Mouse (Mus musculus) R1 (cell line): Measurements from ENCODE around the gene Chrne.

Source experiments
- DNase-seq: peaks from one replicate; pipeline ENCODE4 v3.0.0-alpha.2; 2018; ENCODE audit warnings: low read depth, low spot score

Chrne gene

DNA sequence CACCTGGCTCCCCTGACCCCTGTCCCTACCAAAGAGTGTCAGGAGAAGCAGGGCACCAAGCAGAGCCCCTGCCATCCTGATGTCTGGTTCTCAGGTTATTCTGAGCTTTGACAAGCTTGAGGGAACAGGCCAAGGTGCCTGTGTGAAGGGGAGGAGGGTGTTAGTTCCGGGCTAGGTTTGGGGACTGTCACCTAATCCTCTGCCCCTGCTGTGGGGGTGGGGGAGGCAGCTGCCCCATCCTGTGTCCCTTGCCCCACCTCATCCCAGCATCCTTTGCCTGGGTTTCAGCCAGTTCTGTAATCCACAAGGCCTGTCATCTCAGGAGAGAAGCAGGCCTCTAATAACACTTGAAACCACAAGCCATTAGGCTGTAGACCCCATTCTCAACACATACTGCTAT, at the start of gene Chrne:
Chrne (minus strand) TSS at position 116 of the 400 bp plus-strand sequence.
- no peak for DNase-seq

DNA sequence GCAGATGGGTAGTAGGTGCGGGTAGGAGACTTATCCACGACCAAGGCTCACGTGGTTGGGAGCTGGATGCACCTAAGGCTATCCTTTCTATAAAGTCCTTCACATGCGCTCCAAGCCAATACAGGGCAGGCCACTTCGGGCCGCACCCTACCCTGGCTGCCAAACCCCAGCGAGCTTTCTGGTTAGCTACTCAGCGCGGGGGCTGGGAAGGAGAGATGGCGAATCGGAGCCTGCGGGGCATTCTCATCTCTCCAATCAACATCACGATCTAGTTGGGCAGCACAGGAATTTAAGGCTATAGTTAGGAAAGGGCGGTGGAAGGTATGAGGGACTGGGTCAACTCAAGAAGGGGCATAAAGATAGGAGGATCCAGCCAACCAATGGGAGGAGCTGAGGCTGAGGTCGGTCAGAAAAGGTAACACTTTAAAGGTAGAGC, 49.3 kb upstream of the Chrne start:
- DNase-seq = no peak

DNA sequence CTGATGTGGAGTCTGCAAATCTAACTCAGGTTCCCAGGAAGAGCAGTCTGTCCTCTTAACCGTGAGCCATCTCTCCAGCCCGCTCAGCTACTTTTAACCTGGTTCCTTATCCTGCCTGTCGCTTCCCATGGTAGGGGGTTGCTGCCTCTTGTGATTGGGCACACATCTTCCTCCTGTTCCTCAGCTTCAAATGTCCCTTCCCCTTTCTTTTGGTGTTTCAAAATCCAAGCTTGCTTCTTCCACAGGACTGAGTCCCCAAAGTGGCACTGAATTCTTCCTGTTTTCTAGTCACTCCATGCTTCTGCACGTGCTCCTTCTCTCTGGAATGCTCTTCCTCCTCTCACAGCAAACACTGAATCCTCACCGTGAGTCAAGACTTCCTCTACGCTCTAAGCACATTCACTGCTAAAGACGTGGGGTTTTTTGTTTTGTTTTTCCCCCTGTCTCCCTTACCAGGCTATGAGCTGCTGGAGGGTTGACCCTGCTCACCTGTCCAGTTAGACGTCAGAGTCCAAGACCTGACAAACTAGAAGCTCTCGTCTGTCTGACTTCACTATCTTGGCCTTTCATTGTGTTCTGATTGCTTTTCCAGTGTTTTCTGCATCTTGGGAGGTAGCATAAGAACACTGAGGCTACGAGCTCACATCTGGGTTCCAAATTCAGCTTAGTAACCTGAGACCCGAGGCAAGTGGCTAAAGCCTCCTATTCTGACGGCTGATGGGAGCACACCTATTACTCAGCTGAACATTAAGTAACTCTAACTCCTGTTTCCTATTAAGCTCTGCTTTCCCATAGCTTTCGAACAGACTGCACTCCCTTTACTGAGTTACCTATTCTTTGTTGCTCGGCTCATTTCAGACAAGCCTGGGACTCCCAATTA, 48.5 kb upstream of the Chrne start:
- DNase-seq = no peak

DNA sequence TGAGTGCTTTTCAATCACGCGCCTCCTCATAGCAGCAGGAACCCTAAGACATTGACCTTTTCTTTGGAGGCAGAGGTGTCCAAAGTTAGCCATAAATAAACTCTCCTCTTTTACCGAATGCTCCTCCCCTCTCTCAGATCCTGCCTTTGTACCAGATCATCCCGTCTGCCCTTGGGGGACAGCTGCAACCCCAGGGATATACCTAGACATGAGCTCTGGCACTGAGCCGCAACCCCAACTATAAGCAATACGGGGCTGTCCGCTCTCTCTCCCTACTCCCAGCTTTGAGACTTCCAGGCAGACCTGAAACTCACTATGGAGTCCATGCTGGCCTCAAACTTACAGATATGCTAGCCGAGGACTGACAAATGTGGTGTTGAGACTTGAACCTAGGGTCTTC, 47.7 kb upstream of the Chrne start:
- no peak for DNase-seq

DNA sequence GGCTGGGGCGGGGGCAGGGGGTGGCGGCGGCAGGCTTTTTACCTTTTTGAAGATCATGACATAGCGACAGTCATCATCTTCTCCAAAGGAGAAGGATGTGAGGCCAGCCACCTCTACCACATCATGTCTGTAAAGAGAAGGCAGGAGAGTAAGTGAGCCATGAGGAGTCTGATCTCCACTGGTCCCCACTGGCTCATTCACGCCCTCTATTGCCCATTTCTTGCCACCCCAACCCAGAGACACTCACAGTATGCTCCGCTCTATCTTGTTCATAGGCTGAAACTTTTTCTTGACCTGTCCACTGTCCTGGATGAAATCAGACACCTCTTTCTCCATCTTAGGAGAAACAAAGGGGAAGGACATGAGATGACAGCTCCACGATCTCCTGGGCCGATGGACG, 45.7 kb upstream of the Chrne start:
- DNase-seq = no peak

DNA sequence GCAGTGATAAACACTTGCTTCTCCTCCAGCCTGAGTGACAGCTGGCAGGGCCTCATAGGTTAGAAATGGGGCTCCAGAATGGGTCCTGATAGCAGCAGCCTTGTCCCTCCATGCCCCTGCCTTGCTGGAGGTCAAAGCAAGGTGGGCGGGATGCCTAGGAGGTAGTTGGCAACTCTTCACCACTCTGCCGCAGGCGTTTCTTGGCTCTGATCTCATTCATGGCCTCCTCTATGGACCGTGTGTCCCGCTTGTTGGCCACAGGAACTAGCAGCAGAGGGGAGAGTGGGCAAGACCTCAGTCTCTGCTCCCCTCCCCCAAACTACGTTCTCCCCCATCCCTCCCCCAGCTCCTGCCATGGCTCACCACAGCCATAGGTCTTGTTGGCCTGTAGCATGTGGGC, 44.9 kb upstream of the Chrne start:
- no peak for DNase-seq

DNA sequence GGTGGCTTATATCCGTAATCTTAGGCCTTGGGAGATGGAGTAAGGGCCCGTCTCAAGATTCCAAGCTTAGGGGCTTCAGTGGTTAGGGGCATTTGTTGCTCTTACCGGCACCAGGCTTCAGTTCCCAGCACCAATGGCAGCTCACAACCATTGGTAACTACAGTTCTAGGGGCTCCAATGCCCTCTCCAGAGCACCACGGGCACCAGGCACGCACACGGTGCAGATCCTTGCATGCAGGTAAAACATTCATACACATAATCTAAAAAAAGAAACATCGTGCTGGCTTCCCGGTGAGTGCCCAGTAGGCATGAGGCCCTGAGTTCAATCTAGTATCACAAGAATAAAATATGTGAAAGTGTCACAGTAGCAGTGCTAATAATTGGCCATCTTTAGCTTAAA, 44.1 kb upstream of the Chrne start:
- no peak for DNase-seq

DNA sequence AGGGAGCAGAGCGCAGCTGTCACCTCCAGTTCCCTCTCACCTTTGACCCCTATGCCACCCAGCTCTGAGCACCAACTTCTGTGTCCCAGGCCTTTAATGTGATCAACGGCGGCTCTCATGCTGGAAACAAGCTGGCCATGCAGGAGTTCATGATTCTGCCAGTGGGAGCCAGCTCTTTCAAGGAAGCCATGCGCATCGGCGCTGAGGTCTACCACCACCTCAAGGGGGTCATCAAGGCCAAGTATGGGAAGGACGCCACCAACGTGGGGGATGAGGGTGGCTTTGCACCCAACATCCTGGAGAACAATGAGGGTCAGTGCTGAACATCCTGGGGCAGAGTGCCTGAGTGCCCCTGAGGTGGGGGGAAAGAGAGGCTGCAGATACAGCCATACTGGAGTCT, 41.6 kb upstream of the Chrne start:
- no peak for DNase-seq

DNA sequence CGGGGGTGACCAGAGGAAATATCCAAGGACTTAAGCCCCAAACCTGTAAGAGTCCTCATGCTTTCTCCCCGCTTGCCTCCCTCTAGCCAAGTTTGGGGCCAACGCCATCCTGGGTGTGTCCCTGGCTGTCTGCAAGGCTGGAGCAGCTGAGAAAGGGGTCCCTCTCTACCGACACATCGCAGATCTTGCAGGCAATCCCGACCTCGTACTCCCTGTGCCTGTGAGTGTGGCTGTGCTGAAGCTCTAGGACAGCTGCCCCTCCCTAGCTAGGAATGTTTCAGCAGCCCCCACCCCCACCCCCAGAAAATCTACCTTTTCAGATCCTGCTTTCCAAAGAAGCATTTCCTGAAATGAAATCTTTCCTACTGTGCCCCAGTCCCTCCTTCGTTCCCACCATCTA, 39.9 kb upstream of the Chrne start:
- peak; percentile 87 for DNase-seq

DNA sequence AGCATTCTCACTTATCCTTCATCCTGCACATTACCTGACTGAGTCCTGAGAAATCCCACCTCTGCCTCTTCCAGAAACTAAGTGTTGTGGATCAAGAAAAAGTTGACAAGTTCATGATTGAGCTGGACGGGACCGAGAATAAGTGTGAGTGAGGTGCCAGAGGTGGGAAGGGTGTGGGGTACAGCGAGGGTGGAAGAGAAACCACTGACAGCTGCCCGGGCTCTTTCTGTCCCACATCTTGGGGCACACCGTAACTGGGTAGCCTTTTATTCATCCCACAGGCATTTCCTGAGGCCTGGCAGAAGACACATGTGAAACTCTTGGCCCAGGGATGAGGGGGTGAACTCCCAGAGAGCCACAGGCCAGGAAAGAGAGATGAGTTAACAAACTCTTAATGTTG, 39.5 kb upstream of the Chrne start:
- DNase-seq = no peak

DNA sequence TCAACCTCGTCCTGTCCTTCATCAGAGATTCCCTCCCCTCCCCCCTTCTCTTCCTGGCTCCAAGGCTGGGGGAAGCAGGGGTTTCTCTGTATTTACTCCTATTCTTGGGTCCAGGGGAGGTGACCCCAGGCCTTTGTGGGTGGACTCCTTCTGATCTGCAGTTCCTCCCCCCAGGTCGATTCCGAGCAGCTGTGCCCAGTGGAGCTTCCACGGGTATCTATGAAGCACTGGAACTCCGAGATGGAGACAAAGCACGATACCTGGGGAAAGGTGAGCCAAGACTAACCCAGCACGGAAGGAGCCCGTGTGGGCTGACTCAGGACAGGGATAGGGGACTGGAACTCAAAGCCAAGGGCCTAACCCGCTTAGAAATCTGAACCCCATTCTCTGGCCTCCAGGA, 39.0 kb upstream of the Chrne start:
- DNase-seq = no peak

DNA sequence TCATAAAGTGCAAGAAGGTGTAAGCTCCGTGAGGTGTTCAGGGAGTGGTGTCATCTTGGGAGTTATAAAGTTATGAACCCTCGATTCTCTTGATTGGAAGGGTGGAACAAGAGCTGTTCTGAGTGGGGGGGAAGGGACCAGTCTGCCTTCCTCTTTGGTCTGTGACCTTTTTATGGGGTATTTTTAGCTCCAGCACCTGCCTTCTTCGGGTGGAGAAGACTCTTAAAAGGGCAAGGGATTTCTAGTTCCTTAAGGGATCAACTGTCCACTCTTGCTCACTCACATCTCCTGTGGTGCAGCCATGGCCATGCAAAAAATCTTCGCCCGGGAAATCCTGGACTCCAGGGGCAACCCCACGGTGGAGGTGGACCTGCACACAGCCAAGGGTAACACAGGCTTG, 38.6 kb upstream of the Chrne start:
- no peak for DNase-seq

DNA sequence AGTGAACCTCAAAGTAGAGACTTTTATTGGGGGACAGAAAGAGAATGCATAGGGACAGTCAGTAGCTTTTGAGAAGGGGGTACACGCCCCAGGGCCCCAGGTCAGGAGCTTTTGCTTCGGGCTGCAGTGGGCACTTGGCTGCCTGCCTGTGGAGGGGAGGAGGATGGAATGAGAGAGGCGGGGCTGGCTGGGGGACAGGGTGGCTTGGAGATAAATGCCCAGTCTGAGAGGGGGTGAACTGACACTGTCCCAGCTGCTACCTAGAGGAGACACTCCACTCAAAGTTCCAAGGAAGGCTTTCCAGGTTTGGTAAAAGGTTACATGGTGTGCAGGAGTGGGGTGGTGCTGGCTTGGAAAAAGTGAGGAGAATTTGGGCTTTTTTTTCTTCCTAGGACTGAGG, 37.9 kb upstream of the Chrne start, which contains the start of gene Eno3:
Eno3 (plus strand) TSS at position 239 of the 400 bp plus-strand sequence.
- DNase-seq = no peak

DNA sequence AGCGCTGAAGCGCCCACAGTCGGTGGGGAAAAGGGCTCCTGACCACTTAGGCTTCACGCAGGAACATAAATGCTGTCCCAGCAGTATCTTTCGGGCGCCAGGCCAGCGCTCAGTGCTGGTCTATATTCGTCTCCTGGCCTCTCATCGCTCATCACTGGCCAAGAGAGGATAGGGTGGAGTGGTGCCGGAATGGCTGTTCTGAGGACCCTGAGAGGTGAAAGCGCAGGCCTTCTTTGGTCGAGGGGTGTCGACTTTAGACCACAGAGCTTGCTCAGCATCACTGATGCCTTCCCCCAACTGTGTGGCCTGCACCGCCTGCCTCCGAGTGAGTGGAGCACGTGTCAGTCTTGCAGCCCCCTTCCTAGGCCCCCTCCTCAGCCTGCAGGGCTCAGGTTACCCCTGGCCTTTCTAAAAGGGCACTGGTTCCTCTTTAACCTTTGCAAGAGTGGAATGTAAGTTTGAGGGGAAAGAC, 37.5 kb upstream of the Chrne start:
- DNase-seq = no peak

DNA sequence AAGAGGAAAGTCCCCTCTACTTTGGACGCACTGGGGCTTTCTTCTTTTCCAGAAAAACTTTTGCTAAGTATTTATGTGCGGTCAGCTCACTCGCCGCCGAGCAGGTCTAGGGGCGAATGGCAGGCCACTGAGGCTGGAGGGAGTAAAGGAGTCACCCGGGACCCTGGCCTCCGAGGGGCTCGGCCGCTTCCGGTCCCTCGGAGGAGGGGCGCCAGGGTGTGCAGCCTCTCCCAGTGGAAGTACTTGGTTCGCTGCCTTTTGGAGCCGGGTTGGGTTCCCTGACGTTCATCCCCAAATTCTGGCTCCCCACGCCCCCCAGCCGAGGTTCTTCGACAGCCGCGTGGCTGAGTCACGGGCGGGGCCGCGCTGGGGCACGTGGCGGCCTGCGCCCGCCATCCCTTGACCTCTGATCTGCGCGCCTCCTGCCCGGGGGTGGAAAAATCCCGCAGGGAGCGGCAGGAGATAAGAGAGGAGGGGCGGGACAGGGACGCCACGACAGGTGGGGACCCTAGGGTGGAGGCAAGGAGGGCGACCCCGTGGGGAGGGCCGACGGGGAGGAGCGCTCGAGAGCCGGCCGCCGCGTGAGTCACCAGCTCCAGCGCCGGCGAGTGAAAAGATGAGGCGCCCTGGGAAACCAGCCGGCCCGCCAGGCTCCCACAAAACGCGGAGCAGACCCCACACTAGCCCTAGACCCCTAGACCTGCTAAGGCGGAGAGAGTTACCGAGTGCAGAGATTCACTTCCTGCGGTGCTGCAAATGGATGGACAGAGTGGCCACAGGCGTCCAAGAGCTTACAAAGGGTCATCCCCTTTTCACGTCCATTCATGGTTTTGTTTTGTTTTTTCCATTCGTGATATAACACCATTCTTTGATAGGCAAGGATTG, 36.8 kb upstream of the Chrne start:
- peak; percentile 92 for DNase-seq

DNA sequence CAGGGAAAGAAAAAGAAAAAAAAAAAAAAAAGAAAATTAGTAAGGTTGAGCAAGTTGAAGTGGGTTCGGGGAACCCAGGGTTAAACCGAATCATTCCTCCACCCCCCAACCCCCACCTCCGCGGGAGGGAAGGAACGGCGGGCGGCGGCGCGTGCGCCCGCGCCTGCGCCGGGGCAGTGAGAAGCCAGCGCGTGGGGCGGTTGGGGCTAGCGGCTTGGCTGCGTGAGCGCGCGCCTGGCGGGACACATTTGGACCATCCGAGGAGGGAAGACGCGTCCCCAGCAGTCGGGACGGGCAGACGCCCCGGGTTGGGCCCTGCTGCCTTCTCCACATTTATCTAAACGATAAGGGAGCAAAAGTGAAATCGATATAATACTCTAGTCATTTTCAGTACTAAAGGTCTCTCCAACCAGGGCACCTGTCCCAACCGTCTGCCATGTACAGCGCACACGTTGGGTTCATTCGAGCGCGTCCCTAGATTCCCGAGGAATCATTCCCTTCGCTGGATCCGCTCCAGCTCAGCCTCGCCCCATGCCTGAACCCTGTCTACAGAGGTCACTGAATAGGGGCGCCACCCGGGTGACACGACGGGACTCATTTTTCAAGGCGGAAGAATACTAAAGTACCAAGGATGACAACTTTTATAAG, 36.0 kb upstream of the Chrne start:
- DNase-seq = peak; percentile 86

DNA sequence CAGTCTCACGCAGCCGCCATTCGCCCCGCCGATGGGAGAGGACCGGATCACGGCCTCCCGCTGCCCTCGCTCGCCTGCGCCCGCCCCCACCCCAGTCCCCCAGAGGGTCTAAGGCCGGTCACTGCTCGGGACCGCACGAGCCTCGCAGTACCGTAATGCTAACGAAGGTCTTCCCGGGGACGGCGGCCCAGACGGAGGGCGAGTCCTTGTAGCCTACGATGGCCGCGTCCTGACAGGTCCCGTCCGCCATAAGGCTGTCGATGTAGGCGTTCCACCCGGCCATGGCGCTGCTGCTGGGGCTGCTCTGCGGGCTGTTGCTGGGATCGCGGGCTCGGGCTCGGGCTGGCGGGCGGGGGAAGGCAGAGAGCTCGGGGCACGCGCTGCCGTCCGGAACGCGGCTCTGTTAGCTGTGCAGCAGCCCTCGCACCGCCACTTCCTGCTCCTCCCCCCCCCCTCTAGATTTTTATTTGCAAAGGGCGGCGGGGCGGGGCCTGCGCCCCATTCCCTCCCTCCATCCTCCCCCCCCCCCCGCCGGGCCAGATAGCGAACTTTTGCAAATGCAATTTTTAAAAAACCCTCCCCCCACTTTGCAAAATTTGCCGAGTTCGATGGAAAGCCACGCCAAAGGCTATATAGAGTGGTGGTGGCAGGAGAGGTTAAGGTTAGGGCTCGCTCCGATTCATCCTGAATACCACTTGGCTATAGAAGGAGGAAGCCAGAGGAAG, 35.3 kb upstream of the Chrne start, which contains the start of gene Pfn1:
Pfn1 (minus strand) TSS at position 447 of the 725 bp plus-strand sequence.
- peak; percentile 84 for DNase-seq

DNA sequence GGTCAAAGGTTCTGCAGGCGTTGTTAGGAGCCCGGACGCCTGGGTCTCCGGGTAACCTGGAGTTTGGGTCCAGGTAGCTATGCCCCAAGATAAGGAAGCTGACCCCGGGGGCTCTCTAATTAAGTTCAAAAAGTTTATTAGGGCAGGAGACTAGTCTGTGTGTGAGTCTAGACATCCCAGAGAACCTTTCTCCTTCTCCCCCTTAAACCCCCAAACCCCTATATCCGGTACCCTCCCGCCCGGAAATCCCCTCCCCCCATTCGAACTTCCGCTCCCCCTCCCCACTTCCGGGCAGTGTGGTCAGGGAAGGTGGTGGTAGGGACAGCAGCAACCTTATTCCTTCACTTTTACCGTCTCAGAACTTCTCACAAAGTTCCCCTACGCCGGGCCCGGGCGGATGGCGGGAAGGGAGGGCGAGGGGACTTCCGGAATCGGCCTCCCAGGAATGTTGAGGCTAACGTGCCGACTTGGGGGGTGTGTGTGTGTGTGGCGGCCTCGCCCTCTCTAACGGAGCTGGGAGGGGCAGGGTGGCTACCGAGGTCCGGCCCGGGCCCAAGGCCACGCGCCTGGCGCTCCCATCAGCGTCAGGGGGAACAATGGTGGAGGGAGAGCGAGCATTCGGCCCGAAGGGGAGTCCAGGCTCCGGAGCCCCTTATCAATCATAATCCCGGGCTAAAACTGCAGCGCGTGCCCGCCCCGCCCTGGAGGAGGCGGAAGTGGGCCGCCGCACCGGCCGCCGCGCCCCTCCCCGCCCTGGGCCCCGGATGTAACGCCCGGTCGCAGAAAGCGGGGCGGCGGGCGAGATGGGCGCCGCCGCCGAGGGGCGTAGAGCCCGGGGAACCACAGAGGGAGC, 34.6 kb upstream of the Chrne start:
- peak; percentile 81 for DNase-seq

DNA sequence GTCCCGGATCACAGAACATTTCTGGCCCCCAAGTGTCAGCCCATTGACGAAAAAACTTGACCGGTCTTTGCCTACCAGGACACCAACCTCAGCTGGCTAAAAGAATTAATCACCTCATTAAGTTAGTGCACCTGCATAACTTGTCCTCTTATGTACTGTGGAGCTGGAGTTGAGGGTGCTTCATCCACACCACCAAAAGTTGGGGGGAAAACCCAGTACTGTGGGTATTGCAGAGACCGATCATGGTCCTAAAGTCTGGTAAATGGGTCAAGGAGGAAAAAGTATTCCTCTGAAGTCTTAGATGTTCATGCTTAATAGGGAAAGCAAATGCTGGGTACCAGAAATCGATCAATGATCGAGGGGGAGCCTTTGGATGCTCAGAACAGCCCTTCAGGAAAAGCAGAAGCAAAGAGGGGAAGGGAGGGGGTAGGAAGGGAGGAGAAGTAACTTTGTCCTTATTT, 33.9 kb upstream of the Chrne start:
- DNase-seq = no peak
